Mouse (Mus musculus) forebrain, postnatal 0 days (tissue): ENCODE measurements around the gene Tpsb2. TPM values are rescaled to one million over a fixed set of nuclear protein-coding genes. Genes with fewer than 3 reads are reported as not detected.

Experiments
- ATAC-seq: fragments of 200-750 bp; cut with Nextera tagmentation; 2 replicates; pipeline ENCODE4 v1.8.0; 2017; ENCODE audit warnings: mild to moderate bottlenecking, moderate library complexity
- DNase-seq: peaks from one replicate; pipeline ENCODE4 v3.0.0-alpha.2; 2015
- H3K27ac ChIP-seq: fragments of 300-500 bp; sonication (generic); 2 replicates; pipeline ENCODE4 v1.5.1; 2014; ENCODE audit warnings: low read depth, mild to moderate bottlenecking, antibody characterized with exemption, low read length, moderate library complexity, mixed read lengths
- H3K27me3 ChIP-seq: fragments of 300-500 bp; sonication (generic); 2 replicates; pipeline ENCODE4 v1.6.1; 2014; ENCODE audit warnings: mild to moderate bottlenecking, low read length, mixed read lengths; ENCODE audit not compliant: insufficient read depth
- H3K36me3 ChIP-seq: fragments of 300-500 bp; sonication (generic); 2 replicates; pipeline ENCODE4 v1.6.1; 2014; ENCODE audit warnings: mild to moderate bottlenecking, moderate library complexity; ENCODE audit not compliant: insufficient read depth
- H3K4me1 ChIP-seq: fragments of 300-500 bp; sonication (generic); 2 replicates; pipeline ENCODE4 v1.6.1; 2014; ENCODE audit warnings: antibody characterized with exemption; ENCODE audit not compliant: insufficient read depth
- H3K4me2 ChIP-seq: fragments of 300-500 bp; sonication (generic); 2 replicates; pipeline ENCODE4 v1.6.1; 2014; ENCODE audit warnings: low read depth, mild to moderate bottlenecking, moderate library complexity
- H3K4me3 ChIP-seq: fragments of 300-500 bp; sonication (generic); 2 replicates; pipeline ENCODE4 v1.5.1; 2014; ENCODE audit warnings: low read depth, low read length, mixed read lengths
- H3K9ac ChIP-seq: fragments of 300-500 bp; sonication (generic); 2 replicates; pipeline ENCODE4 v1.6.1; 2014; ENCODE audit warnings: mild to moderate bottlenecking
- H3K9me3 ChIP-seq: fragments of 300-500 bp; sonication (generic); 2 replicates; pipeline ENCODE4 v1.6.1; 2016; ENCODE audit warnings: low read length
- CTCF ChIP-seq: sonication (generic); IDR thresholded peaks from 2 replicates; pipeline ENCODE4 v1.5.1; 2016; ENCODE audit warnings: antibody characterized with exemption, control low read depth, low read depth
- WGBS: fragments of 180-500 bp; shearing (Covaris S2); extraction: QIAGEN DNeasy Blood & Tissue Kit; methylation state at CpG from one replicate; pipeline ENCODE4 v1.1.7; 2014; 5-methylcytosine and 5-hydroxymethylcytosine counted together
- polyA plus RNA-seq: library from polyadenylated mRNA; unstranded; fragments of >200 nt; fragmentation: Nextera tagmentation; extraction: Ambion mirVana; gene quantifications from 2 replicates; pipeline ENCODE4 v1.2.1, GENCODE M21; 2015
- total RNA-seq: library from RNA; depleted of rRNA; stranded (reverse); fragments of >200 nt; gene quantifications from 2 replicates; pipeline ENCODE4 v1.2.3, GENCODE M21; 2014

Tpsb2 gene
- total and polyA plus RNA-seq, 2 experiments from 2014 or later, result 0.33 to 4.2 TPM

- TF ChIP-seq CTCF, result no peak
- DNase-seq (no peak), ATAC-seq (no peak; the same call in 1 of the 2 replicates)
- Histone ChIP-seq H3K27ac (no peak overlapping the region), H3K9me3 (no peaks in the 10 kb centered on the region), H3K36me3 (peaks cover 2% of the 10 kb centered on the region; the same call in 1 of the 2 replicates), H3K9ac (no peak overlapping the region), H3K4me2 (no peak overlapping the region), H3K4me3 (no peak overlapping the region), H3K27me3 (no peaks in the 10 kb centered on the region), H3K4me1 (peaks cover 37% of the 10 kb centered on the region)
- WGBS, result 3% methylated on average over 9 of the region's 10 CpGs
Measured at GRCm38 (mm10) chr17:25405224-25405895, 39.3 kb downstream of the Tpsb2 start.

DNA sequence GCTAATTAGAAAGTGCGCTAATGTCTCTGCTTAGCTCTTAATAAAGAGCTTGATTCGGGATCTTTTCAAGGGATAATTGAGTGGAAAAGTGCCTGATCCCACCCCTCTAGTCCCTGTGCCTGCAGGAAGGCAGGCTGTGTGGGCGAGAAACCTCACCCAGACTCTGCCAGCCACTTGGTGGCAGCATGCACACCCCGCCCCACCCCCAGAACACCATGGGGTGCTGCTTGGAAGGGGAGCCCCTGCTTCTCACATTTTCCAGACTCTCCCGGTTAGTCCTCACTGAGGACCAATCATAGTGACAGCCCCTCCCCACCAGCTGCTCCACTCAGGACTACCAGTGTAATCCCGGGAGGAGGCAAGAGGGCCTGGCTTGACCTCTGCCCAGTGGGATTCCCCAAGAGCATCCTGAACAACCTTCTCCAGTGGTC lies 39.9 kb downstream of the Tpsb2 start:
- Histone ChIP-seq H3K9me3 (no peaks in the 10 kb centered on the region), H3K36me3 (peaks cover 2% of the 10 kb centered on the region; the same call in 1 of the 2 replicates), H3K9ac (no peak overlapping the region), H3K4me2 (no peak overlapping the region), H3K4me1 (peaks cover 41% of the 10 kb centered on the region), H3K4me3 (no peak overlapping the region), H3K27ac (no peak overlapping the region), H3K27me3 (no peaks in the 10 kb centered on the region)
- 4% methylated on average over 6 of the region's 6 CpGs for WGBS
- DNase-seq (peak; percentile 69), ATAC-seq (peak; percentile 81)
- peak; percentile 65 for TF ChIP-seq CTCF

DNA sequence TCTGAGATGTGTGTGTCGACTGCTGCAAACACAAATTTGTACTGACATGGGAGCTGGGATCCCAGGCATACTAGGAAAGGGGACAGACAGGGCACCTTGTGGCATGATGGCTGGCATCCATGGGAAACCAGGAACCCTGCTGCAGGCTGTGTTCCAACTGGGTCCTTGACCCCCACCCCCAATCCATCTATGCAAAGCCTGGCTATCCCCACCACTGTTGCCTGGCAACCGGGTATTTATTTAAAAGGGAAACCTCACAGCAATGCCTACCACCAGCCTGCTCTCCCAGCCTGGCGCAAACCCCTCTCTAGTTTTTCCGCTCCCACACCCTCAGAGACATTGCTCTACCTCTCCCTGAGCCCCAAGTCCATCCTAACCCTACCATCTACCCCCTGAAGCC lies 41.2 kb downstream of the Tpsb2 start:
- peak; percentile 25; the same call in 1 of the 2 replicates for ATAC-seq
- no peak for TF ChIP-seq CTCF

DNA sequence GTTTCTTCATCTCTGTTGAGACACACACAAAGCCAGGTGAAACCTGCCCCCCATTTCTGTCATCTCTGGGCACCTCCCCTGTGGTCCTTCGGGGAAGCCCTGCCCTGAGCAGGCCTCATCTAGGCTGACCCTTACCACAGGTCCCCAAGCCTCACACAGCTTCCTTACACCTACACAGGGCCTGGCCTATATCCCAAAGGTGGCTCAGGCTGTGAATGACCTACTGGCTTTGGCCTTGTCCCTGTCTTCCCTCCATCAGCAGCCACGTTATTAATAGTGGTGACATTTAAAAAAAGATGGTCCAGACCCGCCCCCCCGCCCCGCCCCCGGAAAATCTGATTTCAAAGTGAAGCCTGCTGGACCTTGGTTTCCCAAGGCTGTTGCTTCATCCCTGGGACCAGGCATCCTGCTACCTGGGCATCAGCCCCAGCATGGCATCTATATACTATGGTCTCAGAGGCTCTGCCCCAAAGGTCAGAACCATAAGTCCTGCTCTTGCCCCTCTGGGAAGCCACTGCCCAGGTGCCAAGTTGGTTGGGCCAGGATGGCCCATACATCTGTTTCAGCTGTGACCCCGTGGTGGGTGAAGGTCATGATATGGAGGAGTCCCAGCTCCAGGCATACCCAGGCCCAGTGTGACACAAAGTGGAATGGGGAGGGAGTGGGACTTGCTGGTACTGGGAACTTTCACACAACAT lies 42.3 kb downstream of the Tpsb2 start:
- 83% methylated on average over 7 of the region's 7 CpGs for WGBS
- Histone ChIP-seq H3K9ac (no peak overlapping the region), H3K27me3 (no peaks in the 10 kb centered on the region), H3K4me1 (peaks cover 44% of the 10 kb centered on the region), H3K27ac (no peak overlapping the region), H3K4me3 (no peak overlapping the region), H3K36me3 (no peaks in the 10 kb centered on the region), H3K9me3 (no peaks in the 10 kb centered on the region), H3K4me2 (no peak overlapping the region)
- no peak for DNase-seq
- ATAC-seq, result no peak
- TF ChIP-seq CTCF, result no peak

More for the DNA sequence above, 41.2 kb downstream of the Tpsb2 start:
- DNase-seq, result no peak
- Histone ChIP-seq H3K27ac (no peak overlapping the region), H3K27me3 (no peaks in the 10 kb centered on the region), H3K4me2 (no peak overlapping the region), H3K4me1 (peaks cover 44% of the 10 kb centered on the region), H3K9ac (0 out of 2 replicates have a peak overlapping the region, but pooled peaks have one; percentile 0), H3K36me3 (no peaks in the 10 kb centered on the region), H3K9me3 (no peaks in the 10 kb centered on the region), H3K4me3 (no peak overlapping the region)
- WGBS, result 56% methylated on average over 4 of the region's 4 CpGs

GRCm38 (mm10) chr17:25409621-25410020 lies 43.5 kb downstream of the Tpsb2 start:
- WGBS, result 33% methylated on average over 7 of the region's 7 CpGs
- no peak for ATAC-seq

DNA sequence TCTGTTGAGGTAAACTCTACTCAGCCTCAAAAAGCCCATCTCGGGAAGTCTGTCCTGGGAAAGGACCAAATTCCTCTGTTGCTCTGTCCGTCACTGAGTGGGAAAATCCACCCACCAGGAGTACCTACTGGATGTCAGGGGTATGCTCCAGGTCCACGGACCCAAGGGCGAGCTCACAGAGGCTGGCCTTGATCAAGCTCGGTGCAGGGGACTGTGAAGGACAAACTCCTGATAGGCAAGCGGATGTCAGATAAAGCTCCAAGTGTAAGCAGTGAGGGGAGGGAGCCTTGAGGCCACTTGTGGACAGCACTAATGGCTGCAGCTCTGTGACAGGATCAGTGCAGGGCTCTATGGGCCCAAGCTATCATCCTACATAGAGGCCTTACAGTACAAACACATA lies 44.1 kb downstream of the Tpsb2 start:
- TF ChIP-seq CTCF, result no peak
- DNase-seq, result no peak
- Histone ChIP-seq H3K36me3 (no peaks in the 10 kb centered on the region), H3K27me3 (no peaks in the 10 kb centered on the region), H3K4me3 (no peak overlapping the region), H3K9me3 (no peaks in the 10 kb centered on the region), H3K4me1 (peaks cover 34% of the 10 kb centered on the region), H3K27ac (0 out of 2 replicates have a peak overlapping the region, but pooled peaks have one; percentile 15), H3K4me2 (no peak overlapping the region), H3K9ac (no peak overlapping the region)
- 75% methylated on average over 6 of the region's 6 CpGs for WGBS
- ATAC-seq, result no peak

More at GRCm38 (mm10) chr17:25409621-25410020, 43.5 kb downstream of the Tpsb2 start:
- Histone ChIP-seq H3K4me2 (no peak overlapping the region), H3K9me3 (no peaks in the 10 kb centered on the region), H3K4me3 (no peak overlapping the region), H3K4me1 (peaks cover 39% of the 10 kb centered on the region), H3K9ac (no peak overlapping the region), H3K27me3 (no peaks in the 10 kb centered on the region), H3K36me3 (no peaks in the 10 kb centered on the region), H3K27ac (0 out of 2 replicates have a peak overlapping the region, but pooled peaks have one; percentile 15)
- no peak for TF ChIP-seq CTCF
- no peak for DNase-seq

- 18% methylated on average over 7 of the region's 7 CpGs for whole genome bisulfite sequencing
- Histone ChIP-seq H3K36me3 (no peaks in the 10 kb centered on the region), H3K9ac (no peak overlapping the region), H3K4me2 (no peak overlapping the region), H3K9me3 (no peaks in the 10 kb centered on the region), H3K4me3 (no peak overlapping the region), H3K27ac (no peak overlapping the region), H3K4me1 (peaks cover 31% of the 10 kb centered on the region), H3K27me3 (no peaks in the 10 kb centered on the region)
- DNase-seq (no peak), ATAC-seq (no peak)
- no peak for TF ChIP-seq CTCF
Measured at GRCm38 (mm10) chr17:25410786-25411185, 44.7 kb downstream of the Tpsb2 start.
